Mouse (Mus musculus): ENCODE results near the gene Podxl2.

Gene Podxl2

DNA sequence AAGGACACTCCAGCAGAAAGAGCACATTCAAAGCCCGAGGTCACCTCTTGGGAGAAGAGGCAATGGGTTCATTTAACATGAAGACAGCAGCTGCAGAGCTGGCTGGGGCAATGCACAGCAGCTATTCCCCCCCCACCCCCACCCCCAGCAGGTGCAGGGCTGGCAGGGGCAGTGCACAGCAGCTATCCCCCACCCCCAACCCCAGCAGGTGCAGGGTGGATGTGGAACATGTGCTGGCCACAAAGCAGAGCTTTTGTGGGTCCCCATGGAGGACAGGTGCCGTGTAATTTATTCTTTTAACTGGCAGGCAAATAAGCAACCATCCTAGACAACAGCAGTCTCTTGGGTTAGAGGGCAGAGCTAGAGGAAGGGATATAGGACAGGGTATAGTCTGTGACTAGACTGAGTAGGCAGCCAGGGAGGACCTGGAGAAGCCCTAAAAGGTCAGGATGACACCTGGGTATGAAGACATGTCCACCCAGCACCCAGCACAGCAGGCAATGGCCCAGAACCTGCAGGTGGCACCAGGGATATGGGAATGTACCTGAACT is 11.6 kb upstream of the Podxl2 start:
- peak; percentile 90 for DNase-seq

DNA sequence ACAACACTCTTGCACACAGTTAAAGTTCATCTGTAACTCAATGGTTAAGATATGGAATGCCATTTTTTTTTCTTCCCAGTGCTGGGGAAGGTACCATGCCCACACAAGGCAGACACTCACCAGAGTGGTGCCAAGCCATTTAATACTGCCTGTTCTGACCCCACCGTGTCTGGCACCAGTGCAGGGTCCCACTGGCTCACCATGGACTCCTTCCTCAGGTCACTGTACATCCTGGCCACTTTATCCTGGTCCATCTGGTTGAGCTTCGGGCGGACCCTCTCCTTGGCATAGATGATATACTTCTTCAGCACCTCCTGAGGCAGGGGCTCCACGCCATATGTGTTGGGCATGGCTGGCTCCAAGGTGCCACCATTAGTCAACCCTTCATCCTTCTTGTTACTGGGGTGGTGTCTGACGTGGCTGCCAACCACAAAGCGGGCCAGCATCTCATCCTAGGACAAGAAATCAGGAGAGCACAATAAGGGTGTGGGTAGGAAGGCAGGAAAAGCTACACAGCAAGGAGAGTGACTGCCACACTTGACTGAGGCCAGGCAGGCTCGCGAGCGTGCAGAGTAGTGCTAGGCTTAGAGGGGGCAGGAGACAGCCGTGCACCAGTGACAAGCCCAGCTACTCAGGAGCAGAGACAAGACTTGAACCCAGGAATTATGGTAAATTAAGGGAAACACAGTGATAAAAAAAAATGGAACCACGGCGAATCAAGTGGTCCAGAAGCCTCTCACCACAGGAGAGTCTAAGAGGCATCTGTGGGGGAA is 11.0 kb upstream of the Podxl2 start:
- DNase-seq: peak; percentile 56

DNA sequence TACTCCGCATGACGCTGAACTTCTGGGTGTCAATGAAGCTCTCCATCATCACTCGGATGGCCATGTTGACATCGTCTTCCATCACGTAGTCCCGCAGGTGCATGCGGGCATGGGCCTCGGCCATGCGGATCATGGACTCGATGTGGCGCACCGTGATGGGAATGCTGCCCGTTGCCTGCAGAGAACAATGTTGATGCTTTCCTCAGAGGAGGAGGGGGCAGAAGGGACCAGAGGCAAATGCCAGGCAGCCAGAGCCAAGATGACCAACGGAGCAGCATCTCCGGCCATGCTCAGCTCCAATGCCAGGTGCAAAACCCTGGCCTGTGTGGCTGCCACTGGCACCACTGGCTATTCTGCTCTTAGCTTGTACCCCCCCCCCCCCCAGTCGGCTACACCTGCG is 9.8 kb upstream of the Podxl2 start:
- no peak for DNase-seq

DNA sequence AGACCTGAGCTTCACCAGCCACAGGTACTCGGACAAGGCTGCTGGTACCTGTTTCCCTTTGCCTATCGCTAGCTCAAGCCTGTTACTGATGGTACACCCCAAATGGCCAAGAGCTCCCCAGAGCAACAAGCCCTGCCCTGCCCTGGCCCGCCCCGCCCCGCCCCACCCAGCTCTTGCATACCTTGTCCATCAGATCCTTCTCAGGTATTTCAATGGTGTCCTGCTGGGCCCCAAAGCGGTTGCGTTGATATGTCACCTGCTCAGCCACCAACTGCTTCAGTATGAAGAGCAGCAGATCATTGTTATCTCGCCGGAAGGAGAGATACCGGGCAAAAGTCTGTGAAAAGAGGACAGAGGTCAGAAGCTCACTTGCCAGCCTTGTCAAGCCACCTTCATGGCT is 9.4 kb upstream of the Podxl2 start:
- DNase-seq: no peak

DNA sequence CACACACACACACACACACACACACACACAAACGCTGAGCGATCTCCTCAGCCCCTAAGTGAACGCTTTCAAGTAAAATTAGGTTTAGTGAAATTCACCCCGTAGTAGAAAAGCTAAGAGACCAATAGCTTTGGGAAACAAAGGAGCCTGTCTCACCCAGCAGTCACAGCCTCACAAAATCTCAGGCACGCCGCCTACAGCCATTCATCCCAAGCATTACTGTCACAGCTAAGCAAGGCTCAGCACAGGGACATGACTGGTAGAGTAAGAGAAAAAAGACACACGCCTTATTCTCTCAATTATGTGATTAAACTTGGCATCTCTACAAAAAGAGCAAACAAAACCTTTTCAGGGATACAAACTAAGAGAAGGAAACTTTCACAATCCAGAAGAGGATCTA is 6.5 kb upstream of the Podxl2 start:
- DNase-seq: no peak

DNA sequence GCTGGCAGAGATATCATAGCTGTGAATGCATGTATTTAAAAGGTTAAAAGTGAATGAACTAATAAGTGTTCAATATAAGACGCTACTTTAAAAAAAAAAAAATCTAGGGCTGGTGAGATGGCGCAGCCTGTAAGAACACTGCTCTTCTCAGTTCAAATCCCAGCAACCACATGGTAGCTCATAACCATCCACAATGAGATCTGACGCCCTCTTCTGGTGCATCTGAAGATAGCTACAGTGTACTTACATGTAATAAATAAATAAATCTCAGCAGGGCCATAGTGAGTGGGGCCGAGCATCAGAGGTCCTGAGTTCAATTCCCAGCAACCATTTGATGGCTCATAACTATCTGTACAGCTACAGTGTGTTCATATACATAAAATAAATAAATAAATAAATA is 4.6 kb upstream of the Podxl2 start:
- no peak for DNase-seq

DNA sequence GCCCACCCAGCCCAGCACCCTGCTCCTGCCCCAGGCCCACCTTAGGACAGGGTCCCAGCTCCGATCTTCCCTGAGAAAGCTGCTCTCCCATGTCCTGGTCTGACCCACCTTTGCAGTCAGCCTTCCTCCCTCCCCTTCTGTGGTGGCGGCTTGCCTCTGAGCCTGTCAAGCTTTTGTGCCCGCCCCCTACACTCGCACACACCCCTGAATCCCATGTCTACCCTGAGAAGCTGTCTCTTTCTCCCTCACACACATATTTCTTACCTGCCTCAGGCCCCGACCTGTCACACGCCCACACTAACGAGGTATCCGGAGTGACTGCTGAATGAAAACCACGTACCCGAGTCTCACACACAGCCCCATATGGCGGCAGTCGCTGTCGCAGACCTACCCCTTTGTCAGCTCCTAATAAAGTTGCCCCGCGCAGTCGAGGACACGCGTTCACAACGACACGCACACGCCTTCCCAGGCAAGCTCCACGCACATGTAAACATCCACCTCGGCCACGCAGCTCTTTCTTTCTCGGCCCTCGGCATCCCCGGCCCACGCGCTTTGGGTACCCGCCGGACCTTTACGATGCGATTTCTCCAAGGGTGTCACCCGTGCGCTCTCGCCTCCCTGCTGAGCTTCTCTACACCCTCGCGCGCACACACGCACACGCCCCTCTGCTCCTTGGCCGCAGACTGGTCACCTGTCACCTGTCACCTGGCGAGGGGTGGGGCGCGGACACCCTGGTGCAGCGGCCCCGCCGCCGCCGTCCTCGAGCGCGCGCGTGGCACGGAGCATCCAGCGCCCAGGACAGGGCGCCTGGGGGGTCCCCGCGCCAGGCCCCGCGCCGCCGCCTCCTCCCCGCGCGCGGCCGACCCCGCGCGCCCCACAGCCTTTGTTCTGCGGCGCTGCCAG is 628 bp downstream of the Podxl2 start:
- DNase-seq: peak; percentile 50

DNA sequence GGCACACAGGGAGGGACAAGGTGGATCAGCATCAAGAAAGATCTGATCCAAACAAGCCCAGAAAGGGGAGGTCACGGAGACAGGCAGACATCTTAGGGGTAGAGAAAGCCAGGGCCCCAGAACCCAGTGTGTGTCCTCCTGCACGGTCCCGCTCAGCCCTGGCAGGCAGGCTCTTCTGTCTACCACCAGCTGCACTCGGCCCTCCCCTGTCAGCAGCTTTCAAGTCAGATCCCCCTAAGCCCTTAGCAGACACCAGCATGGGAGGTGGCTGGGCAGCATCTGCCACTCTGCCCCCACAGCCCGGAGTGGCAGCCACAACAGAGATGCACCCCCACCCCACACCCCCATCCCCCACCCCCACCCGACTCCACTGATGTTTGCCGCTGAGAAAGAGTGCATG is 2.0 kb downstream of the Podxl2 start:
- peak; percentile 64 for DNase-seq

DNA sequence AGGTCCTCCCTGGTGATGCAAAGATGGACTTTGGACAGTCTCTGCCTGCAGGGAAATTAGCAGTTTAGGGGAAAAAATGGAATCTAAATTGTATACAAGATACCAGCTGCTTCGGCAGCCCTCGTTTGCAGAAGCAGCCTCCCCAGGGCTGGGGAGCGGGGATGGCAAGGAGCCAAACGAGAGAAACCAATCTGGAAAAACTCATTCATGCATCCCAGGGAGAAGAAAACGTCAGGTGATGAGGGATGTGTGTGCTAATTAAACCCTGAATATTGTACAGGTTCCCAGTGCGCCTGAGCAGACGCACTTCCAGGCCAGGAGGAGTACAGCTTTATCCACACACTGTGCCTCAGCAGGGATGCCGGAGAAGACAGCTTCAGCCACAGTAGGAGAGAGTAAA is 3.3 kb downstream of the Podxl2 start:
- no peak for DNase-seq

DNA sequence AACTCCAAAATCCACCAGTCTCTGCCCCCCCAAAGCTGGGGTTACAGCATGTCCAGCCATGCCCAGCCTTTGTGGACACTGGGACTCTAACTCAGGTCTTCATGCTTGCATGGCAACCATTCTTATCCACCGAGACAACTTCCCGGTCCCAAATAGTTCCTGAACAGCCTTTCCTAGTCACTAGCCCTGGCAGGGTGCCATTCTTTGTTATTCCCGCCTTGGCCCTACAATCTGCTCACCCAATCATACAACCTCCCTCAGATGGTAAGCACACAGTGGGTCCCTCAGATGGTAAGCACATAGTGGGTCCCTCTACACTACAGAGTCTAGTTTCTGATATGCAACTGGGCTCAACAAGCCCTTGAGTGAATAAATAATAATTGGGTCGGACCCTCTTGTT is 4.2 kb downstream of the Podxl2 start:
- DNase-seq: no peak

DNA sequence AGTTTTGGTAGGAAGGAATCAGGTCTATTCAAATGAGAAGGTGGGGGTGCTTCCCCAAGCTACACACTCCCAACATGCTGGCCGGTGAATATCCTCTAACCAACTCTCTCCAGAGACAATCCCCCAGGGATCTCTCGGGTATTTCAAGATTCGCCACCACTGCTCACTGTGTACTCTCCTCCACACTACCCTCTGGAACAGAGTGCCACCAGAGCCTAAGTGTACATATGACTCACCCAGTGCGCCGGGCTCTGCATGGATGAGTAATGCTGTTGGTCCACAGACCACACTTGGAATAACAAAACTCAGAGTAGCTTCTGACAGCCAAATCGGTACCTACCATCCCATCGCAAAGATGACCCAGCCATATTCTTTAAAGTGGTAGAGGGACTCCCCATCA is 5.4 kb downstream of the Podxl2 start:
- DNase-seq: no peak

DNA sequence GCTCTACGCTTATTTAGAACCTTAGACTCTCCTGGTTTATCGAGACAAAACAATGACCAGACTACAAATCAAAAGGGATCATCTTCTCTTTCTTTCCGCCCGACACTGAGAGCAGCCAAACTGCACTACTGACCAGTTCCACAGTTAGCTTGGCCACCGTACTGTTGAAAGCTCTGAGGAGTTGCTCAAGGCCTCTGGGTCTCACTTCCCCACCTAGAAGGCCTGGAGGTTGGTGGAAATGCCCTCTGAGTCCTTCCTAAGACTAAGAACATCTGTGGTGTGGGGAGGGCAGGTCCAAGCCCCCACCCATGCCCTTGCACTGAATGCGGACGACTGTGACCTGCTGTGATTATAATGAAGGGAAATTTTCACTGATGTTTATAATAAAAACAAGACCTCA is 9.1 kb downstream of the Podxl2 start:
- no peak for DNase-seq

DNA sequence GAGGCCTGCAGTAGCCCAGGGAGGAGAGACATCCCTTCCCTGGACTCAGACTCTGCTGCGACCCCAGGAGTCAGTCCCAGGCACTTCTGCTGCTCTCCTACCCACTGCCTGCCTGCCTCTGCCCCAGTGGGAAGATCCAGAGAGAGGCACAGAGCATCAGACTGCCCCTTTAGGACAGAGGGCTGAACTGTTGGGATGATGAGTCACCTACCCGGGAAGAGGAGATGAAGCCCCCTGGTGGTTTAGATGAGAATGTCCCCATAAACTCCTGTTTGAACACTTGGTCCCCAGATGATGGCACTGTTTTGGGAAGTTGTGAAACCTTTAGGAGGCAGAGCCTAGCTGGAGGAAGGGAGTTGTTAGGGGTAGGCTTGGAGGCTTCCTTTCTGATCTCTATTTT is 13.9 kb downstream of the Podxl2 start:
- DNase-seq: peak; percentile 61

DNA sequence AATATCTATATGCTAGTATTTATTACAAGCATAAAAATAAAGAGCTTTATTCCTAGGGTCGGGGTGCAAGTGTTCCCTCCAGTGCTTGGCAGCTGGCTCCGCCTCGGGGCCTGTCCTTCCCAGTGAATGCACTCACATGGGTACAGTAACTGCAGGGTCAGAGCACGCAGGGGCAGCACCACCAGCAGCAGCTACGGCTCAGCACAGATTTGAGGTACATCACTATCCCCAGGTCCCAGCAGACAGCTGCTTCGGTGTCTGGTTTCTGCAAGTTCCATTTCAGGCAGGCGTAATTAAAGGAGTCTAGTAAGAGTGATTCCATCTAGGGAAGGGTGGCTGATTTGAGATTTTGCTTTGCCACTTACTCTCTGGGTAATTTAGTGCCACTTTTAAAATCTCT is 16.5 kb downstream of the Podxl2 start:
- DNase-seq: no peak

DNA sequence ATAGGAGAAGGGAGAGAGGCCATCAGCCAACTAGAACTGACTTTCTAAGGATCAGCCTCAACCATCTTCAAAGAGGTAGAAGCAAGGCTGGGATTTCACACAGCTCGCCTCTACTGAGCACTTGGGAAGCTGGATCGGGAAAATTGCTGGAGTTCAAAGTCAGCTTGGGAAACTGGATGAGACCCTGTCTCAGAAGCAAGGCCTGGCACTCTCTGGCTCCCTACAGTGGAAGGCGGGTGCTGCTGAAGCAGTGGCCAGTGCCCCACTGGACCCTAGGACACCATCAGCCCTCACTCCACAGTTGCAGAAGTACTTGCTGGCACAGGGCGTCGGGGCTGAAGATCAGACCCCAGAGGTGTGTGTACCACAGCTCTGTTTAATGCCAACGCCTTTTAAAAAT is 17.0 kb downstream of the Podxl2 start:
- DNase-seq: no peak

DNA sequence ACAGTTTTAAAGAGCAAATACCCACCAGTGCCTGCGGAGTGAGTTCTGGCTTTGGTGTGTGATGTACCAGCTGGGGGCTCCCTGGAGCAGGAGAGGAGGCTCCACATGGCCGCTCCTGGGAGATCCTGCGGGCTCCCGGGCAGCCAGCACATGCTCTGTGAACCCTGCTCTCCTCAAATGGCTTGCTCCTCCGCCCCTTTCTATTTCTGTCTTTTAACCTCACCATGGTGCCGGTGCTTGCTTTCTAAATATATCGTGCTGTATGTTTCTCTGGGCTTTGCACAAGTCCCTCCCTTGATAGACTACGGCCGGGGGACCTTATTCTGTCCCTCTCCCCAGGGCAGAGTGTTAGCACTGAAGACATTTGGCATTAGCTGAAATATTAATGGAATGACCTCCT is 17.6 kb downstream of the Podxl2 start:
- DNase-seq: no peak

DNA sequence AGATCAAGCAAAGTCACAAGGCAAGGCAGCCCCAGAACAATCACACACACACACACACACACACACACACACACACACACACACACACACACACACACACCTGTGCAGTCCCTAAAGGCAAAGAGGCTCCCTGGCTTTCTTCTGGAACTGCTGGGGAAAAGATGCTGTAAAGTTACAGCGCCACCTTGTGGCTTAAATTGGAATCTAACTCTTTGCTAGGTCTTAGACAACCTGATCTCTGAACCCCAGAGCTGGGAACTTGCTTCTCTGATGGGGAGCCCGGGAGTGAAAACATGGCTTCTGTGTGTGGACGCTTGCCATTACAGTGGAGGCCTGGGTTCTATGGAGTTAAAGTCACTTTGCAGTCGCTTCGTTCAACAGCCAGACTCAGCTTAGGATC is 19.2 kb downstream of the Podxl2 start:
- DNase-seq: peak; percentile 72

DNA sequence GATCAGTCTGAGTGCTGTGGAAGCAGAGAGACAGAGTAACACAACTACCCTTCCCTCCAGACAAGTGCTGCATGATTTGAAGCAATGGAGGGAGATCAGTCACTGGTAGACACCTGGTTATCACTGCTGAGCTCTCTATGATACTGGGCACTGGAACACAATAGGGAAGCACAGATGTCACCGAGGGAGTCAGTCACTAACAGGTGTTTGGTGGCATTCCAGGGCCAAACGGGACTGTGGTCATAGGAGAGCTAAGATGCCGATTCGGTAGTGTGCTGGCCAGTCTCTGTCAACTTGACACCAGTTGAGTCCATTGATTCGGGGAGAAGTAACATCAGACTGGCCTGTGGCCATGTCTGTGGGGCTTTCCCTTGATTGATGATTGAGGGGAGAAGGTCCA is 20.3 kb downstream of the Podxl2 start:
- DNase-seq: no peak

DNA sequence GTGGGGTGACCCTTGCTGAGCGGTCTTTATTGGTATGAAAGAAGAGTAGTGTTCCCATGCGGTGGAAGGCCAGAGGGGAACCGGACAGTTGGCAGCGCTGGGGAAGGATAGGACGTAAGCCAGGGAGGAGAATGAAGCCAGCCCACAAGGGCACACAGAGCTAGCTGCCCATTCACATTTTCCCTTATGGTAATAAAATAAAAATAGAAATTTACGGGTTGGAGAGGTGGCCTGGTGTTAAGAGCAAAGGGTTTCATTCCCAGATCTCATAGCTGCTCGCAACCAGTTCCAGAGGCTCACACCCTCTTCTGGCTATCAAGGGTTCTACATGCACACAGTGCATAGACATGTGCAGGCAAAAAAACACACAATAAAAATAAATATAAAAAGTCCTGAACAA is 24.8 kb downstream of the Podxl2 start:
- no peak for DNase-seq

DNA sequence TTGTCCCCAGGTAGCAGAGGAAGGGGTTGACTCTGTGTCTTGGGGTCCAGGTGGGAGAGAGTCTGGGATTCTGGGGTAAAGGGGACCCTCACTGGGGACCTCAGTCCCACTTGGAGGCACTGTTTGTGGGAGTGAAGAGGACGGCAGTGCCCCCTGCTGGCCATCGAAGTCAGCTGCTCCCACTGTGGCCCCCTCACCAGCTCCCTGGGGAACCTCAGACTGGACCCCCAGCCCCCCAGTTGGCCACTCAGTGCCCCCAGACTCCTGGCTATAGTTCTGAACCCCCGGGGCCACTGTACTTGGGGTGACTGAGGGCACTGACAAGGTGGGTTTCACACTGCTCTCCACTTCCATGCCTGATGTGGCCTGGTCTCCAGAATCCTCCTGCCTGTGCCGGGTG is 25.6 kb downstream of the Podxl2 start:
- DNase-seq: peak; percentile 59

DNA sequence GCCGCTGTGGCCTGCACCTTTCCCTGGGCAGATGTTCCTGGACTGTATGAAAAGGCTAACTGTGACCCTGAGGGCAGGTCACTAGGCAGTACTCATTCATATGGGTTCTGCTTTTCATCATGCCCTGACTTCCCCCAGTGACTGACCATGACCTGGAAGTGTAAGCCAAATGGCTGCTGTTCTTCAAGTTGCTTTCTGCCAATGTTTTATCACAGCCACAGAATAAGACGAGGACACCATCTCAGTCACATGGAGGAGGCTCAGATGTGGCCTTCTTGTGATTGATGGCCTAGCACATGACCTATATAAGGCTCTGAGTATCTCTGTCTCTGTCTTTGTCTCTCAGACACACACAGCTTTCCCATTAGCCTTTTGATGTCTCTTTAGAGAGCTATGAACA is 27.3 kb downstream of the Podxl2 start:
- DNase-seq: no peak

DNA sequence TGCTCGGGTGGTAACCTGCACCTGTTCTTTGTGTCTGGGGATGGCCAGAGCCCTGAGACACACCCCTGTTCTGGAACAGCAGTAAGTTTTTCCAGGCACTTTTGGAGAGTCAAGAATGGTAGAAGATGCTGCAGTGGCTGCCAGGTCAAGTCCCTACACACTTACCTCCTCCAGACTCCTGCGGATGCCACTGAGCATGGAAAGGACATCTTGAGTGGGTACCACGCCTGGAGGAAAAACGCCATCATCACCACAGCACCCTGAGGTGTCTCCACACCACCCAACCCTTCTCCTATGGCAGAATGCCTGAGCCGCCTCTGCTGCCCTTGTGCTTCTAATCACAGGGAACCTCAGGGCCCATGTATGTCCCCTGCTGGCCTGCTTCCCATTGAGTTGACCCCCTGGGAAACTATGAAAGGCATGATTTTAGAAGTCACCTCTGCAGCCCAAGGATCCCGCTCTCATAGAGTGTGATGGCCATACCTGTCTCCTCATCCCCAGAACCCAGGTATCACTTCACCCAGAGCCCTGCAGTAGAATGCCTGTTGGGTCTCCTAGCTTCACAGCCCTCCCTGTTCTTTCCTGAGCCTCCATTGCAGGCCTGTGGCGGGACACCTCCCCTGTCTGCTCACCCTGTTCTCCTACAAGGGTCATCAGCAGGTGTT is 29.8 kb downstream of the Podxl2 start:
- no peak for DNase-seq
